ENCODE assay signal across 8 mouse cellular contexts in the genomic region with DNA sequence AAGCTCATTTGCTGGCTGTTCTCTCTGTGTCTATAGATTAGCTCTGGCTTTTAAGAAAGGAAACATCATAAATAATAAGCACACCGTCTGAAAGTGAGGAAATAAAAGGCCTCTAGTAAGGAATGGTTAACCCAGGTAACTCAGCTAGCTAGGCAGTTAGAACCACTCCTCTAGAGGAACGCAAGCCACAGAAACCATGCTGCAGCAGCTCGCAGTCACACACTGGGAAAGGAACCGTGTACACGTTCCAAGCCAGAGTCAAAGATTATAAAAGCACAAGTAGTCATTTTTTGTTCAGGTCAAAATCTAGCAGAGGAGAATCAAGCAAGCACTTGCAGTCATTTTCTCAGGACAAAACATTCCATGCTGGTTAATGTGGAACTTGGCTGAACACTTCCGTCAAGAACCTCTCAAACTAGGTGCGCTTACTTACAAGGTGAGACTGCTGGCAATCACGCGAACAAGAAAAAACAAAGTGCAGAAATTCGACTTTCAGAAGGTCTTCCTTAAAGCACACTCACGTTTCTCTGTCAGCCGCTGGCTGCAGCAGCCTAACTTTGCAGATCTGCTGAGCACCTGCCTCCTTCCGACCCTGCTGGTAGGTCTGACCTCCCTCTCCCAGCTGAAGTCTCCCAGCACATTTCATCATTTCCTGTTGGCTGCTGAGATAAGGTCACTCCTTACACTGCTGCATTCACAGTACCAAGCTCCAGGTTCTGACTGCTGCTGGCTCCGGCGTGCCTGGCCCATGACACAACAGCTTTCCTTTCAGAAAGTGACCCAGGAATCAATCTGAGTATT. TPM values are rescaled to one million over a fixed set of nuclear protein-coding genes. Genes with fewer than 3 reads are reported as not detected.
DNase-seq lines count a peak whose midpoint lies in the region; ATAC-seq and TF ChIP-seq lines count a peak whose summit lies in the region.

No protein-coding gene starts in this region.

- WGBS in heart, postnatal 0 days: 17% methylated on average over 15 of the region's 15 CpGs
- WGBS in limb, embryonic 13.5 days: 53% methylated on average over 15 of the region's 15 CpGs
- 47% methylated on average over 15 of the region's 15 CpGs for WGBS in olfactory bulb, adult 2 months

- peaks cover 68% of the 10 kb centered on the region for H3K4me1 ChIP-seq in heart, postnatal 0 days (ENCODE audit: control insufficient read depth, insufficient read depth)
- H3K4me1 ChIP-seq in limb, embryonic 13.5 days: peaks cover 47% of the 10 kb centered on the region
- H3K4me1 ChIP-seq in olfactory bulb, adult 2 months (ENCODE audit: control insufficient read depth, insufficient read depth, low read length): peaks cover 29% of the 10 kb centered on the region

- peak overlapping the region; percentile 84 for H3K27ac ChIP-seq in heart, postnatal 0 days (ENCODE audit: low read depth)
- H3K27ac ChIP-seq in limb, embryonic 13.5 days: peak overlapping the region; percentile 70; the same call in 1 of the 2 replicates
- peak overlapping the region; percentile 66 for H3K27ac ChIP-seq in olfactory bulb, adult 2 months (ENCODE audit: insufficient read depth, low read depth, low read length)

- no peaks in the 10 kb centered on the region for H3K36me3 ChIP-seq in heart, postnatal 0 days (replicated peaks; ENCODE audit: control insufficient read depth, insufficient read depth, low read length)
- no peaks in the 10 kb centered on the region for H3K36me3 ChIP-seq in limb, embryonic 13.5 days

- TF ChIP-seq CTCF in heart, postnatal 0 days (IDR thresholded peaks at IDR 0.05; ENCODE audit: low read depth): no peak
- no peak for TF ChIP-seq CTCF in olfactory bulb, adult 2 months (IDR thresholded peaks at IDR 0.05; ENCODE audit: insufficient read depth, low read depth, low read length)

- TF ChIP-seq EP300 in heart, postnatal 0 days (IDR thresholded peaks at IDR 0.05; ENCODE audit: low read depth): no peak

- H3K4me2 ChIP-seq in heart, postnatal 0 days (ENCODE audit: low read depth, low read length): peak overlapping the region; percentile 44
- H3K4me2 ChIP-seq in limb, embryonic 13.5 days (replicated peaks): peak overlapping the region; percentile 21

- peak overlapping the region; percentile 19 for H3K4me3 ChIP-seq in heart, postnatal 0 days (ENCODE audit: low read depth, low read length)
- no peak overlapping the region for H3K4me3 ChIP-seq in limb, embryonic 13.5 days
- H3K4me3 ChIP-seq in olfactory bulb, adult 2 months (ENCODE audit: insufficient read depth, low read depth, low read length): no peak overlapping the region

- TF ChIP-seq POLR2A in olfactory bulb, adult 2 months (IDR thresholded peaks at IDR 0.05; ENCODE audit: insufficient read depth, low read depth, low read length): no peak

- peak; percentile 47 for DNase-seq in embryo, embryonic 10 days (ENCODE audit: low spot score)
- DNase-seq in embryo, embryonic 9.5 days (ENCODE audit: extremely low spot score): no peak
- peak; percentile 76 for DNase-seq in heart, postnatal 0 days (ENCODE audit: low spot score)
- DNase-seq in cerebellum, adult 11-12 months: no peak
- no peak for DNase-seq in ovary, postnatal 10 days (ENCODE audit: low spot score)

- H3K27me3 ChIP-seq in heart, postnatal 0 days (ENCODE audit: control insufficient read depth, insufficient read depth, low read length): no peaks in the 10 kb centered on the region
- no peaks in the 10 kb centered on the region for H3K27me3 ChIP-seq in limb, embryonic 13.5 days

- peak; percentile 89 for ATAC-seq in common myeloid progenitor, adult 5-6 weeks (replicated peaks; ENCODE audit: low read depth, poor library complexity, severe bottlenecking)
- ATAC-seq in heart, postnatal 0 days (ENCODE audit: insufficient read depth, low read depth): peak; percentile 85
- ATAC-seq in limb, embryonic 13.5 days (ENCODE audit: low FRiP score, low read depth): no peak

- H3K9ac ChIP-seq in heart, postnatal 0 days (replicated peaks; ENCODE audit: low read depth, low read length): peak overlapping the region; percentile 36
- H3K9ac ChIP-seq in limb, embryonic 13.5 days: 0 out of 2 replicates have a peak overlapping the region, but pooled peaks have one; percentile 26

- H3K9me3 ChIP-seq in heart, postnatal 0 days (replicated peaks; ENCODE audit: control insufficient read depth, low read length): no peaks in the 10 kb centered on the region
- H3K9me3 ChIP-seq in limb, embryonic 13.5 days: no peaks in the 10 kb centered on the region

RNA-seq across cellular contexts. Expression of a gene that starts 32.0 kb away (rescaled TPM):
- 98.3 and 123 TPM in 2 replicates for total RNA-seq in common myeloid progenitor, adult 5-6 weeks (2017)
- total RNA-seq in heart, postnatal 0 days (2014; rRNA removed; ENCODE audit: low replicate concordance): 65.0 and 78.0 TPM in 2 replicates
- 53.0 and 63.3 TPM in 2 replicates for polyA plus RNA-seq in heart, postnatal 0 days (2015; fragmentation: Nextera tagmentation; extraction: Ambion mirVana)
- polyA plus RNA-seq in limb, embryonic 13.5 days (2015; fragmentation: Nextera tagmentation; extraction: Ambion mirVana): 51.8 and 53.3 TPM in 2 replicates
- polyA plus RNA-seq in olfactory bulb, adult 2 months (2012; ENCODE audit: insufficient read depth, insufficient read length, low replicate concordance, missing spikeins): 149 TPM in 1 of 2 replicates, not detected in the other

Comparison
In these comparisons a context has a peak if more than half of its experiments do, and no peak if none do; other contexts are left out.
1. DNase-seq: peak in embryo, embryonic 10 days (single experiment) and heart, postnatal 0 days (single experiment); none in embryo, embryonic 9.5 days (single experiment), cerebellum, adult 11-12 months (single experiment) and ovary, postnatal 10 days (single experiment).
2. Peak in every context shown above with its lines, with median percentiles within 50 percentile points of each other: H3K27ac ChIP-seq.